Mouse (Mus musculus) CH12.LX (cell line): ENCODE data around the gene Usp49. TPM values are rescaled to one million over a fixed set of nuclear protein-coding genes. Genes with fewer than 3 reads are reported as not detected.

Experiments
- DNase-seq: peaks from one replicate; pipeline ENCODE4 v3.0.0-alpha.2; 2013; ENCODE audit errors: extremely low read depth
- H3K27ac ChIP-seq: 2 replicates; pipeline ENCODE4 v1.5.1; 2012; ENCODE audit warnings: low read depth, mild to moderate bottlenecking, control low read depth, moderate library complexity; ENCODE audit not compliant: insufficient read depth
- H3K27me3 ChIP-seq: replicated peaks from 2 replicates; pipeline ENCODE3; 2012; ENCODE audit warnings: inconsistent platforms
- H3K36me3 ChIP-seq, 2 experiments: replicated peaks in 1 of 2; 2 replicates each; pipeline versions ENCODE3 to v1.6.1; 2012; ENCODE audit warnings: inconsistent platforms in 1 of 2, low read length in 1 of 2, mild to moderate bottlenecking in 1 of 2, mixed read lengths in 1 of 2, moderate library complexity in 1 of 2; ENCODE audit not compliant: control insufficient read depth in 1 of 2, insufficient read depth in 1 of 2
- H3K4me1 ChIP-seq, 2 experiments: 2 replicates each; pipeline ENCODE4 v1.6.1; 2012; ENCODE audit warnings: inconsistent platforms in 1 of 2, moderate library complexity in 1 of 2; ENCODE audit not compliant: insufficient read depth in 2 of 2, control insufficient read depth in 1 of 2
- H3K4me2 ChIP-seq: 2 replicates; pipeline ENCODE4 v1.6.1; 2012; ENCODE audit warnings: low read depth, mild to moderate bottlenecking, control low read depth; ENCODE audit not compliant: poor library complexity, insufficient read depth, severe bottlenecking
- H3K4me3 ChIP-seq, 3 experiments: fragments of 150-350 bp in 1 of 3; sonication (generic) in 1 of 3; replicated peaks in 1 of 3; 2 replicates each; pipeline versions ENCODE3 to v1.5.1; 2011 to 2012; ENCODE audit warnings: low read depth in 2 of 3, low read length in 2 of 3, mild to moderate bottlenecking in 2 of 3, moderate library complexity in 2 of 3, control low read depth in 1 of 3, improper control_type of control experiment in 1 of 3, inconsistent platforms in 1 of 3, mixed read lengths in 1 of 3; ENCODE audit not compliant: poor library complexity in 1 of 3
- H3K79me2 ChIP-seq: replicated peaks from 2 replicates; pipeline ENCODE4 v1.6.1; 2012; ENCODE audit warnings: mild to moderate bottlenecking, moderate library complexity; ENCODE audit not compliant: control insufficient read depth, poor library complexity, insufficient read depth, severe bottlenecking; ENCODE audit errors: extremely low read depth
- H3K9ac ChIP-seq: 2 replicates; pipeline ENCODE4 v1.6.1; 2012; ENCODE audit warnings: low read depth, mild to moderate bottlenecking, control low read depth, moderate library complexity; ENCODE audit not compliant: insufficient read depth
- H3K9me3 ChIP-seq: replicated peaks from 2 replicates; pipeline ENCODE3; 2012; ENCODE audit warnings: low read length, inconsistent platforms, mixed read lengths
- BHLHE40 ChIP-seq: IDR thresholded peaks from 2 replicates; pipeline ENCODE4 v1.6.1; 2011; ENCODE audit warnings: mild to moderate bottlenecking, low read depth, low read length, improper control_type of control experiment
- CHD2 ChIP-seq: IDR thresholded peaks from 2 replicates; pipeline ENCODE4 v1.6.1; 2011; ENCODE audit warnings: low read length, improper control_type of control experiment
- CTCF ChIP-seq, 2 experiments: IDR thresholded peaks in 1 of 2; conservative IDR thresholded peaks in 1 of 2; 2 replicates each; pipeline ENCODE4 v1.5.1; 2011 to 2012; ENCODE audit warnings: low read depth in 2 of 2, low read length in 2 of 2, improper control_type of control experiment in 1 of 2, inconsistent platforms in 1 of 2, mild to moderate bottlenecking in 1 of 2, moderate library complexity in 1 of 2
- E2F4 ChIP-seq: IDR thresholded peaks from 2 replicates; pipeline ENCODE4 v1.6.1; 2011; ENCODE audit warnings: low read depth, low read length, improper control_type of control experiment; ENCODE audit not compliant: insufficient replicate concordance
- EP300 ChIP-seq: IDR thresholded peaks from 2 replicates; pipeline ENCODE4 v1.6.1; 2011; ENCODE audit warnings: low read length, improper control_type of control experiment
- GABPA ChIP-seq: IDR thresholded peaks from 2 replicates; pipeline ENCODE4 v1.6.1; 2012; ENCODE audit warnings: low read depth, low read length, improper control_type of control experiment, inconsistent platforms; ENCODE audit not compliant: insufficient replicate concordance
- HCFC1 ChIP-seq: IDR thresholded peaks from 2 replicates; pipeline ENCODE4 v1.6.1; 2012; ENCODE audit warnings: low read depth, mild to moderate bottlenecking, inconsistent platforms, low read length, improper control_type of control experiment
- IRF4 ChIP-seq: IDR thresholded peaks from 2 replicates; pipeline ENCODE4 v1.6.1; 2014; ENCODE audit warnings: low read depth, mild to moderate bottlenecking, inconsistent platforms, low read length, improper control_type of control experiment
- KAT2A ChIP-seq: IDR thresholded peaks from 2 replicates; pipeline ENCODE4 v1.6.1; 2012; ENCODE audit warnings: low read length, improper control_type of control experiment, inconsistent platforms; ENCODE audit not compliant: insufficient replicate concordance
- MAX ChIP-seq: IDR thresholded peaks from 2 replicates; pipeline ENCODE4 v1.6.1; 2011; ENCODE audit warnings: low read length, improper control_type of control experiment
- MAZ ChIP-seq: IDR thresholded peaks from 2 replicates; pipeline ENCODE4 v1.6.1; 2012; ENCODE audit warnings: low read depth, mild to moderate bottlenecking, inconsistent platforms, low read length, improper control_type of control experiment, moderate library complexity
- MEF2A ChIP-seq: IDR thresholded peaks from 2 replicates; pipeline ENCODE4 v1.6.1; 2014; ENCODE audit warnings: low read depth, mild to moderate bottlenecking, inconsistent platforms, low read length, improper control_type of control experiment, borderline replicate concordance
- MXI1 ChIP-seq: IDR thresholded peaks from 2 replicates; pipeline ENCODE4 v1.6.1; 2011; ENCODE audit warnings: mild to moderate bottlenecking, low read depth, low read length, improper control_type of control experiment
- NELFE ChIP-seq: IDR thresholded peaks from 2 replicates; pipeline ENCODE4 v1.6.1; 2011; ENCODE audit warnings: low read depth, low read length, improper control_type of control experiment
- NRF1 ChIP-seq: IDR thresholded peaks from 2 replicates; pipeline ENCODE4 v1.6.1; 2014; ENCODE audit warnings: low read depth, mild to moderate bottlenecking, inconsistent platforms, low read length, improper control_type of control experiment, moderate library complexity
- PAX5 ChIP-seq: IDR thresholded peaks from 2 replicates; pipeline ENCODE4 v1.6.1; 2012; ENCODE audit warnings: low read length, inconsistent platforms, mixed read lengths
- POLR2A ChIP-seq: IDR thresholded peaks from 2 replicates; pipeline ENCODE4 v1.6.1; 2011; ENCODE audit warnings: low read depth, mild to moderate bottlenecking, improper control_type of control experiment, low read length
- POLR2AphosphoS2 ChIP-seq: IDR thresholded peaks from 2 replicates; pipeline ENCODE4 v1.6.1; 2011; ENCODE audit warnings: low read depth, low read length, improper control_type of control experiment
- RAD21 ChIP-seq: IDR thresholded peaks from 2 replicates; pipeline ENCODE4 v1.6.1; 2011; ENCODE audit warnings: low read depth, mild to moderate bottlenecking, low read length, improper control_type of control experiment, moderate library complexity
- RCOR1 ChIP-seq: conservative IDR thresholded peaks from 2 replicates; pipeline ENCODE4 v1.6.1; 2012; ENCODE audit warnings: low read depth, mild to moderate bottlenecking, inconsistent platforms, low read length, improper control_type of control experiment
- SIN3A ChIP-seq: IDR thresholded peaks from 2 replicates; pipeline ENCODE4 v1.6.1; 2012; ENCODE audit warnings: low read length, improper control_type of control experiment, inconsistent platforms
- SMC3 ChIP-seq: IDR thresholded peaks from 2 replicates; pipeline ENCODE4 v1.6.1; 2011; ENCODE audit warnings: low read depth, low read length, improper control_type of control experiment
- TBP ChIP-seq: conservative IDR thresholded peaks from 2 replicates; pipeline ENCODE4 v1.6.1; 2011; ENCODE audit warnings: low read depth, low read length, improper control_type of control experiment
- TCF12 ChIP-seq: IDR thresholded peaks from 2 replicates; pipeline ENCODE4 v1.6.1; 2014; ENCODE audit warnings: low read depth, mild to moderate bottlenecking, inconsistent platforms, low read length, improper control_type of control experiment
- UBTF ChIP-seq: IDR thresholded peaks from 2 replicates; pipeline ENCODE4 v1.6.1; 2012; ENCODE audit warnings: low read depth, mild to moderate bottlenecking, inconsistent platforms, low read length, improper control_type of control experiment, moderate library complexity
- USF2 ChIP-seq: conservative IDR thresholded peaks from 2 replicates; pipeline ENCODE4 v1.6.1; 2011; ENCODE audit warnings: low read depth, low read length, improper control_type of control experiment
- ZC3H11A ChIP-seq: IDR thresholded peaks from 2 replicates; pipeline ENCODE4 v1.6.1; 2012; ENCODE audit warnings: low read depth, mild to moderate bottlenecking, inconsistent platforms, low read length, improper control_type of control experiment
- ZMIZ1 ChIP-seq: IDR thresholded peaks from 2 replicates; pipeline ENCODE4 v1.6.1; 2012; ENCODE audit warnings: low read depth, mild to moderate bottlenecking, inconsistent platforms, low read length, improper control_type of control experiment
- dilution Hi-C: fragments of 300-500 bp; cut with MboI; formaldehyde crosslinking; loops from 2 replicates; pipeline ENCODE4 v1.14.3; 2020; ENCODE audit warnings: low sequenced_read_pairs; ENCODE audit not compliant: extremely low pct_unique_long_range_greater_than_20kb, extremely low pct_ligation_motif_present
- in situ Hi-C: fragments of 300-500 bp; cut with MboI; formaldehyde crosslinking; loops from 3 replicates; pipeline ENCODE4 v1.14.3; 2019; ENCODE audit warnings: low sequenced_read_pairs, low pct_ligation_motif_present, low pct_unique_long_range_greater_than_20kb, mixed read lengths
- polyA plus RNA-seq: library from polyadenylated mRNA; unstranded; fragments of >175 nt; gene quantifications from 2 replicates; pipeline ENCODE4 v1.2.1, GENCODE M21; 2012; ENCODE audit warnings: low read depth; ENCODE audit not compliant: insufficient read length
- total RNA-seq, 2 experiments: library from RNA; depleted of rRNA; stranded (reverse); fragments of 300-350 nt in 1 of 2; fragments of >200 nt in 1 of 2; gene quantifications; 2 replicates each; pipeline ENCODE4 v1.2.3; 2012 to 2014

Gene Usp49
- total and polyA plus RNA-seq, 3 experiments, result 2.6 to 4.3 (median 3.4) TPM

DNA sequence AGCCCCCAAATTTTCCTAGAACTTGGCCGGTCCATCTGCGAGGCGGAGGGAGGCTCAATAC is 63.8 kb downstream of the Usp49 start, which contains the start of gene Gm21981:
Gm21981 (minus strand) TSS at position 14 of the 61 bp plus-strand sequence.
- Histone ChIP-seq H3K36me3 (no peaks in the 10 kb centered on the region), H3K4me3 (peak within 1 kb of the TSS; percentile 34 to 74 (median 61)), H3K4me1 (peaks cover 2 to 12% of the 10 kb centered on the region in 2 experiments; a peak in 3 of 4 replicates), H3K9ac (peak within 1 kb of the TSS; percentile 98), H3K79me2 (no peaks in the 10 kb centered on the region), H3K4me2 (peak within 1 kb of the TSS; percentile 83), H3K9me3 (no peaks in the 10 kb centered on the region), H3K27me3 (peaks cover 80% of the 10 kb centered on the region), H3K27ac (no peak within 1 kb of the TSS)
- dilution Hi-C loops, result no loop called here
- in situ Hi-C loops, result no loop called here
- TF ChIP-seq MEF2A, result no peak
- no peak for TF ChIP-seq PAX5
- no peak for TF ChIP-seq MAX
- TF ChIP-seq POLR2AphosphoS2, result no peak
- DNase-seq, result no peak

DNA sequence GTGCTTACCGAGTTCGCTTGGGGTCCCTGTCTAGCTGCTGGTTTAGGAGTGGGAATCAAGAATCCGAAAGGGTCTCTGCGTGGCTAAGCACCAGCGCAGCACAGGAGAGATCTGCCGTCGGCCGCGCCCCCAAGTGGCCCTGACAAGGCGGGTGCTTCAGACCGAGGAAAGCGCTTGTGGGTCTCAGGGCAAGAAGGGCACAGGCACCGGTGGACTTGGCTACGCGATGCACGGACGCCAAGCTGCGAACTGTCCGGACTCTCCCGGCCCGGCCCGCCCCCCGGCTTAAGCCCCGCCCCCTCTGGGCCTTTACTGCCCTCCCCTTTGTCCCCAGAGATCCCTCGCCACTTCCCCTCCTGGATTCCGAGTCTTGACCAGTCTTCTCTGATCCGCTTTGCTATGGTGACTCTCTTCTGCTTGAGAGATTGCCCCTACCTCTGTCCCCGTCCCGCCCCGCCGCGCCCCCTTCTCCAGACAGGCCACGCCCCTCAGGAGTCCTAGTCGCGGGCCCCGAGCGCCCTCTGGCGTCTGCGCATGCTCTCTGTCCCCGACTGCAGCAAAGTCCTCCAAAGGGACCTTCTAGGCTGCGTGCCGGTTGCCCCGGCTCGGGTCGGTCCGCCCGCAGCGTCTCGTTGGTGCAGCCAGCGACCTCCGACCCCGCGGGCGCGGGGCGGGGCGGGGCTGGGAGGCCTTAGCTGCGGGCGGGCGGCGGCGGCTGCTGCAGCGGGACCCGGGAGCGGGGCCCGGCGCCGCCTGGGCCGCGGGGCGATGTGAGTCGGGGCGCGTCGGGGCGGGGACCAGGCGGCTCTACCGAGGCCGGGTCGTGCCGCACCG is 64.2 kb downstream of the Usp49 start, which contains the start of gene Prickle4:
Prickle4 (minus strand) TSS at position 234 of the 834 bp plus-strand sequence.
- TF ChIP-seq ZMIZ1, result no peak
- TF ChIP-seq TCF12, result peak; percentile 51
- TF ChIP-seq UBTF, result no peak
- TF ChIP-seq MXI1, result no peak
- no peak for TF ChIP-seq ZC3H11A
- no peak for TF ChIP-seq KAT2A
- TF ChIP-seq NRF1, result peak; percentile 76
- peak; percentile 69 for TF ChIP-seq SMC3
- no peak for TF ChIP-seq USF2
- no peak for TF ChIP-seq MEF2A
- TF ChIP-seq MAZ, result no peak
- no peak for TF ChIP-seq BHLHE40
- no peak for TF ChIP-seq EP300
- peak in 1 of 2 experiments; percentile 89; a peak in 2 of 4 replicates for TF ChIP-seq CTCF (conservative IDR thresholded peaks at IDR 0.05 in 1 of 2, IDR thresholded peaks at IDR 0.05 in 1 of 2; ENCODE audit: low read depth in 2 of 2, low read length in 2 of 2)
- no peak for TF ChIP-seq E2F4
- no peak for TF ChIP-seq RCOR1
- TF ChIP-seq CHD2, result no peak
- peak; percentile 28; the same call in 1 of the 2 replicates for TF ChIP-seq IRF4
- 0 out of 2 replicates have a peak, but pooled peaks have one; percentile 56 for TF ChIP-seq SIN3A
- TF ChIP-seq POLR2A, result no peak
- TF ChIP-seq NELFE, result no peak
- TF ChIP-seq GABPA, result no peak
- peak; percentile 69 for TF ChIP-seq HCFC1
- TF ChIP-seq RAD21, result peak; percentile 66
- no peak for TF ChIP-seq POLR2AphosphoS2
- no peak for TF ChIP-seq TBP
- peak within 1 kb of the TSS; percentile 83 for H3K4me2 ChIP-seq
- peaks cover 2 to 12% of the 10 kb centered on the region in 2 experiments; a peak in 3 of 4 replicates for H3K4me1 ChIP-seq
- peaks cover 77% of the 10 kb centered on the region for H3K27me3 ChIP-seq
- H3K9me3 ChIP-seq, result no peaks in the 10 kb centered on the region
- peak within 1 kb of the TSS; percentile 34 to 74 (median 61) for H3K4me3 ChIP-seq
- peaks cover 0 to 4% of the 10 kb centered on the region in 2 experiments for H3K36me3 ChIP-seq
- in situ Hi-C loops (no loop called here), dilution Hi-C loops (no loop called here)
- no peaks in the 10 kb centered on the region for H3K79me2 ChIP-seq
- H3K9ac ChIP-seq, result peak within 1 kb of the TSS; percentile 98
- DNase-seq, result peak; percentile 91
- H3K27ac ChIP-seq, result no peak within 1 kb of the TSS
